Mouse (Mus musculus) Patski (cell line): Measurements from ENCODE around the gene Tamm41. TPM values are rescaled to one million over a fixed set of nuclear protein-coding genes. Genes with fewer than 3 reads are reported as not detected.

Experiments
- ATAC-seq: fragments of 100-300 bp; one replicate; pipeline ENCODE4 v1.8.0; 2021
- CTCF ChIA-PET: fragments of 350-600 bp; sonication (Branson Sonifier 250); formaldehyde crosslinking; loops from one replicate; lab custom pipeline; 2022; ENCODE audit warnings: inconsistent platforms; lab: Charles Lee
- POLR2A ChIA-PET: fragments of 350-600 bp; sonication (Branson Sonifier 250); formaldehyde crosslinking; loops from one replicate; lab custom pipeline; 2022; ENCODE audit warnings: antibody characterized with exemption, inconsistent platforms; lab: Charles Lee
- DNase-seq: peaks from one replicate; pipeline ENCODE4 v3.0.0-alpha.2; 2011; ENCODE audit warnings: low read depth, low spot score
- H3K27me3 ChIP-seq: fragments of 371-371 bp; one replicate; pipeline ENCODE4 v1.5.1; 2021
- CTCF ChIP-seq: fragments of 100-300 bp; IDR thresholded peaks from one replicate; pipeline ENCODE4 v1.5.1; 2021
- in situ Hi-C: fragments of 300-500 bp; cut with MboI; formaldehyde crosslinking; loops from 3 replicates; pipeline ENCODE4 v1.11.1; 2018; ENCODE audit warnings: low pct_unique_long_range_greater_than_20kb, mixed read lengths
- polyA plus RNA-seq: library from polyadenylated mRNA; unstranded; gene quantifications from one replicate; pipeline ENCODE4 v1.2.3, GENCODE M21; 2021

Gene Tamm41
- polyA plus RNA-seq, 1 experiment from 2014 or later, result 26.3 TPM

DNA sequence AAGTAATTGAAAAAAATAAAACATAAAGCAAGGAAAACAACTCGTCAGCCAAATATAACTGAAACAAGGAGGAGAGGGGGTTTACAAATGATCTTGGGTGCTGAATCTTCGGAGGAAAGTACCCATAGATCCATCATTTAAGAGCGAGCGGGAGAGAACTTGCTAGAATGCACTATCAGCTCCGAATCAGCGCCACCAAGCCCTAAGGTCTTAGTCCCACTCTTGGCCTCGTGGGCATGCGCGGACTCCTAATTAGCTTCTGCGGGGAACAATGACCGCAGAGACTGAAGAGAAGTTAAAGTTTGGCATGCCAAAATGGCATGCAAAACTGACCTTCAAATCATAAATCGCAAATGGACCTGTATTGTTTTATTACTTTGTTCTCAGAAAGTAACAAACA is 70.1 kb downstream of the Tamm41 start:
- TF ChIP-seq CTCF, result no peak
- CTCF ChIA-PET, result interaction anchor here (1.9 to 2.3 kb wide), 2 partner anchors 39 to 40 kb away, joined by 6 to 12 read pairs; no protein-coding TSS in a partner anchor
- no peaks in the 10 kb centered on the region for H3K27me3 ChIP-seq

DNA sequence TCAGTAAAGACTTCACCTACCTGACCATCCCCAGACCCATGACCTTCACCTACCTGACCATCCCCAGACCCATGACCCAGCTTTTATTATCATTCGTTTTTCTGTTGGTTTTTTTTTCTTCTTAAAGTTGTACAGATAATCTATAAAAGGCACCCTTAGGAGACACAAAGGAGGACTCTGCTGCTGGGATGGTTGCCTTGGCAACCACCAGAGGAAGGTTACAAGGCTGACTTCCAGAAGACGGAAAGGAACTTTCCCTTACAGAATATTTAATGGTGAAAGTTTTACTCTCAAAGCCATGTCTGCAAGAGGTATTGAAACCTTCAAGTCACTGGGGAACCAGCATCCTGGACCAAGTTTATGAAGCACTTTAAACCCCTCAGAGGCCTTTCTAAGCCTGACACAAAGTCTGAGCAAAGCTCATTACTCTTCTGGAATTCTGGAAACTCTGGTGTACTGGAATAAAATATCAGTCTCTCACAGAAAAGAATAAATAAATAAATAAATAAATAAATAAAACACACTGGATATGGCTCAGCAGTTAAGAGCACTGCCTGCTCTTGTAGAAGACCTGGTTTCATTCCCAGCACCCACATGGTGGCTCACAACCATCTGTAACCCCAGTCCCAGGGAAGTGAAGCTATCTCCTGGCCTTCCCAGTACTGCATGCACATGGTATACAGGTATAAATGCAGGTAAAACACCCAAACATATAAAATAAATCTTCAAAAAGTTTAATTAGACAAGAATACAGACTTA is 71.1 kb downstream of the Tamm41 start:
- ChIA-PET CTCF (interaction anchor here (0.9 to 2.3 kb wide), 4 partner anchors 20 to 41 kb away, joined by 3 to 12 read pairs (median 5); no protein-coding TSS in a partner anchor), POLR2A (interaction anchor here (0.6 to 6.2 kb wide), 2 partner anchors 18 to 36 kb away, joined by 3 to 35 read pairs; no protein-coding TSS in a partner anchor)
- no peak for TF ChIP-seq CTCF
- ATAC-seq (no peak), DNase-seq (no peak)
- H3K27me3 ChIP-seq, result no peaks in the 10 kb centered on the region
- in situ Hi-C loops, result loop anchor here (5.0 kb wide), 1 partner anchor 34 kb away; no protein-coding TSS in a partner anchor

More for the DNA sequence above, 70.1 kb downstream of the Tamm41 start:
- no peak for ATAC-seq
- in situ Hi-C loops, result loop anchor here (5.0 kb wide), 1 partner anchor 35 kb away; no protein-coding TSS in a partner anchor
- POLR2A ChIA-PET, result interaction anchor here (0.9 to 6.2 kb wide), 3 partner anchors 10 to 37 kb away, joined by 4 to 35 read pairs (median 17); no protein-coding TSS in a partner anchor
- no peak for DNase-seq

DNA sequence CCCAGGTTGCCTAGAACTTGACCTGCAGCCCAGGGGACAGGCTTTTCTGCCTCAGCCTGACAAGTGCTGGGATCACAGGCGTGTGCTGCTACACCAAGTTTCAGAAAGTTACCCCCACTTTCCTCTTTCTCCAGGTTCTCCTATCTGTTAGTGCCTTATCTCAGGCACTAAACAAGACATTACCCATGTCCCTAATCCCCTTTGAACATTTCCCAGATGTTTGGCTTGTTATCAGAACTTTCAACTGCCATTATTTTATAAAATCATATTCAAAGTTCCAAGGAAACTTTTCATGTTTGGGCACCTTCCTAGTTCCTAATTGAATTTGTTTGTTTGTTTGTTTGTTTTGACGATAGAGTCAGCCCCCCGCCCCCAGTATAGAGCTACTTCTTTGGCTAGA is 71.9 kb downstream of the Tamm41 start:
- no peaks in the 10 kb centered on the region for H3K27me3 ChIP-seq
- TF ChIP-seq CTCF, result no peak
- ATAC-seq (no peak), DNase-seq (no peak)
- in situ Hi-C loops, result loop anchor here (5.0 kb wide), 1 partner anchor 34 kb away; no protein-coding TSS in a partner anchor
- ChIA-PET POLR2A (interaction anchor here (6.2 kb wide), 1 partner anchor 35 kb away, joined by 35 read pairs; no protein-coding TSS in a partner anchor), CTCF (interaction anchor here (0.9 to 1.9 kb wide), 3 partner anchors 20 to 37 kb away, joined by 3 to 12 read pairs (median 3); no protein-coding TSS in a partner anchor)

DNA sequence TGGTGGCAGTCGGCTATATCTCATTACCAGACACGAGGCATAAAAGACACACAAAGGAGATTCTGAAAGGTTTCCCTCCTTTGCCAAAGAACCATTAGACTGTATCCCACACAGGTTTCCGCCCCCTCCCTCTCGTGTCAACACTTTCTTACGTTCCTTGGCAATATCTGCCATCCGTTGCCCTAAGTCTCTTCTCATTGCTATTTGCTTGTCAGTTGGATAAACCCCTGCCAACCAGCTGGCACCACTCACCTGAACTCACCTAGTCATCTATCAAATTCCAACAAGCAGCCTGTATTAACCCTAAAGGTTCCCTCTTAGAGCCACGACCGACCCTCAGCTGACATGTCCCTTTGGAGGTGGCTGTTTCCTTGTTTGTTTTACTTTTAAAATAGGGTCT is 72.3 kb downstream of the Tamm41 start:
- DNase-seq (no peak), ATAC-seq (no peak)
- in situ Hi-C loops, result loop anchor here (5.0 kb wide), 1 partner anchor 33 kb away; no protein-coding TSS in a partner anchor
- no peaks in the 10 kb centered on the region for H3K27me3 ChIP-seq
- ChIA-PET POLR2A (no interaction called here), CTCF (interaction anchor here (1.0 to 1.9 kb wide), 3 partner anchors 22 to 36 kb away, joined by 3 to 9 read pairs (median 3); no protein-coding TSS in a partner anchor)
- TF ChIP-seq CTCF, result no peak

DNA sequence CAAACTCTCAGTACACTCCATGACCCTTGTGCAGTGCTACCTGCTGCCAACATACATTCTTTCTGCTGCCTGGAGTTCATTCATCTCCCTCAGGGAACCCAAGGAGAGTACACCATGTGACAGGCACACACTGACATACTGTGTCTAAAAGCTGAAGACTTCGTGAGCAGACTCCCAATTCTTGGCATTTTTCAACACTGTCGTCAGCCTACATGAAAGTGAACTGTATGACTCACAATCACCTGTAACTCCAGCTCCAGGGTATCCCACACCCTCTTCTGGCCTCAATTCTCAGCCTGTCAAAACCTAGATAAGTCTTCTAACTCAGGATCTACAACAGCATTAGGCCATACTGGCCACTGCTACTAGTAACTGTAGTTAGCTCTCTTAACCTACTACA is 73.4 kb downstream of the Tamm41 start:
- H3K27me3 ChIP-seq, result no peaks in the 10 kb centered on the region
- CTCF ChIA-PET, result interaction anchor here (0.6 to 1.9 kb wide), 6 partner anchors 13 to 45 kb away, joined by 3 to 9 read pairs (median 3); no protein-coding TSS in a partner anchor
- no peak for TF ChIP-seq CTCF
- POLR2A ChIA-PET, result interaction anchor here (0.7 to 1.1 kb wide), 2 partner anchors 15 to 289 kb away, joined by 3 to 5 read pairs; no protein-coding TSS in a partner anchor
- DNase-seq (no peak), ATAC-seq (peak; percentile 57)
- in situ Hi-C loops, result no loop called here

DNA sequence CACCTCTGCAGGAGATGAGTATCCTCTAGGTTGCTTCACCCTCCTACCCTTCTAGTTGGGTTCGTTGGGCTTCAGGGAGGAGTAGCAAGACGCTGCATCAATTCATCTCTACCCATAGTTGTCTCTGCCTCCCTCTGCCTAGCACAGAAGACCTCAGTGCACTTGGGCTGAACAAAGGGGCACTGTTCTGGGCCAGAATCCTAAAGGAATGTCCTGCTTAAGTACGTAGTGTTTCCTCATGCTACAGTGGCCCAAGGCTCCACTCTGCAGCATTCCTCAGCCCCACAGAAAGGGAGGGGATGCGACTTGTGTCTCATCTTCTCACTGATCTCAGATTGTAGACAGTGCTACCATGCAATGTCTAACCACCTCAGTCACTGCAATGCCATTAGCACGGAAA is 74.0 kb downstream of the Tamm41 start:
- TF ChIP-seq CTCF, result no peak
- ChIA-PET POLR2A (interaction anchor here (1.1 kb wide), 1 partner anchor 16 kb away, joined by 5 read pairs; no protein-coding TSS in a partner anchor), CTCF (interaction anchor here (0.6 to 1.9 kb wide), 5 partner anchors 13 to 44 kb away, joined by 3 to 9 read pairs (median 3); no protein-coding TSS in a partner anchor)
- peak; percentile 65 for ATAC-seq
- no peak for DNase-seq
- no peaks in the 10 kb centered on the region for H3K27me3 ChIP-seq
- in situ Hi-C loops, result no loop called here

DNA sequence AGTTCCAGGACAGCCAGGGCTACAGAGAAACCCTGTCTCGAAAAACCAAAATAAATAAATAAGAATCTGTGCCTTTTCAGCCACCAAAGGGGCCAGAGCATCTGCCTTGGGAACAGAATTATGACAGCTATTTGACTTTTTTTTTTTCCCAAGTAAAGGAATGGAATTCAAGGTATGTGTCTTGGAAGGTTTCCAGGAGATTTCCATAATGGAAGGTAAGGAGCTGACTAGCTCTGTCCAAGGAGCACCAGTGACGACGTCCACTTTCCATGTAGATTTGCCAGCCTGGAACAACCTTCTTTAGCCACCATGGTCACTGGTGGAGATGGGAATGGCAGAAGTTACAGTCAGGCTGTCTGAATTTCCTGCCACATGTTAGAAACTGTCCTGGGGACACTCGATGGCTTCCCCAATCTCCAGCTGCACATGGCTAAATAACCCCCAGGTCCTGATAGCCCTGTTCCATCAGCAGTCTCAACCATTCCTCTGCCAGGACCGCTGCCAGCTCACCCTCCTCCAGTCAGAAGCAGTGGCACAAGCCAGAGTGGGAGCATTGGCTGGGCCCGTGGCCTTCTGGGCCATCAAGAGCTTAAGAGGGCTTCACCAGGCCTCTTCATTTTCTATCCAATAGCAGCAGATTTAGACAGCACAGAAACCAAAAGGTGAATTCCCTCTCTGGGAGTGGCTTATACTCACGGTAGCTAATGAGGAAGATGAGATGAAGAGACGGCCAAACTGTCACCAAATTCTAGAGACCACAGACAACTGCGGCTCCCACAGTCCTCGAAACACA is 76.2 kb downstream of the Tamm41 start:
- no peaks in the 10 kb centered on the region for H3K27me3 ChIP-seq
- no peak for TF ChIP-seq CTCF
- in situ Hi-C loops, result no loop called here
- ATAC-seq (no peak), DNase-seq (no peak)
- POLR2A ChIA-PET, result interaction anchor here (0.6 kb wide), 1 partner anchor 300 kb away, joined by 3 read pairs; no protein-coding TSS in a partner anchor
- CTCF ChIA-PET, result interaction anchor here (1.4 kb wide), 1 partner anchor 33 kb away, joined by 3 read pairs; no protein-coding TSS in a partner anchor

DNA sequence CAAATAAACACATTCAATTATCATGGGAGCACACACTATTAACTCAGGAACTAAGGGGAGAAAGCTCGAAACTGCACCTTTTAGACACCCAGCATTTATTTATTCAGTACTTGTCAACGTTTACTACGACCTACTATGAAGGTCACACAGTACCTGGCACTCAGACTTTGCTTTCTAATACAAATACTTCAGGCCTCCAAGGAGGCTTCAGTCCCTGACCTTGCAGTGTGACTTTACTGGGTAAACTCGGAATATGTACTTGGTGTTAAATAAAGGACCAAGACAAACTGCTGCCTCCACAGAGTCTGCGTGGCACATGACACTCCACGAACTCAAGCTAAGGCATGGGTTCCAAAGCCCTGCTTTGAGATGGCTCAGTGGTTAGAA is 78.7 kb downstream of the Tamm41 start:
- ATAC-seq (no peak), DNase-seq (no peak)
- H3K27me3 ChIP-seq, result no peaks in the 10 kb centered on the region
- ChIA-PET POLR2A (no interaction called here), CTCF (no interaction called here)
- TF ChIP-seq CTCF, result no peak
- in situ Hi-C loops, result no loop called here

DNA sequence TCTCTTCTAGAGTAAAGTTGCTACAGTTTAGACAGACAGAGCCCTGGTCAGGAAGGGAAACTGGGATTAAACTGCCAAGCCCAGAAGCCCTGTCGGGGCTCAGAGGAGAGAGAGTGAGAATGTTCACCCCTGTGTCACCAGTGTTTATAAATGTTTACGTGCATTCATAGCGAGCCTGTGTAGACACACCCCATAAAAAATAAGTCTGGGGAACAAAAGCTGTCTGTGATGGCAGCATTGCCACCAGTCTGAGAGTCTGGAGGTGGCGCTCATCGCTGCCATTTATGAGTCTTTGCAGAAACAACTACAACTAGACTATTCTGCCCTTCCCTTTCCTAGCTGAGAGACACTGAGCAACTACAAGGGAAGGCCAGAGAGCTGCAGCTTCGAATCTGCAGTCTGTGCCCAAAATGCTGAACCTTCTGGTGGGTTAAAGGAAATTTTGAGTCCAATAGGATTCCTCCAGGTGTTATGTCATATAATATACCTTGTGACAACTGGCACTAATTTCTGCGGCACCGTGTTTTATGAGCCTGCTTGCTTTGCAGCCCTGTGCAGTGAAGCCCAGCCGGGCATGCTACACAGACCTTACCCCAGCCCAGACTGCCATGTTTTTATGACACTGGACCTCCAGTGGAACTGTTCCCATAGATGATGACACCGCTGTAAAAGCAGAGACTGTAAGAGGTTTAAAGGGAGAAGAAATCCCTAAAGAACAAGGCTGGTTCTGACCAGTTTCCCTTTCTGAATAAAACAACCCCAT is 79.2 kb downstream of the Tamm41 start:
- in situ Hi-C loops, result no loop called here
- DNase-seq (no peak), ATAC-seq (no peak)
- no peaks in the 10 kb centered on the region for H3K27me3 ChIP-seq
- POLR2A ChIA-PET, result no interaction called here
- CTCF ChIA-PET, result no interaction called here
- no peak for TF ChIP-seq CTCF
